Mouse (Mus musculus): ENCODE data around the gene Hist1h1c. TPM values are rescaled to one million over a fixed set of nuclear protein-coding genes. Genes with fewer than 3 reads are reported as not detected.

The Hist1h1c gene
- polyA plus RNA-seq, 1 experiment: 12.1 TPM

- peak; percentile 98 for DNase-seq (ENCODE audit: low read depth)
- peak; percentile 67; the same call in 1 of the 2 replicates for TF ChIP-seq POLR2A (IDR thresholded peaks at IDR 0.05; ENCODE audit: borderline replicate concordance, extremely low read depth, insufficient read depth, insufficient read length, poor library complexity, severe bottlenecking)
- TF ChIP-seq CTCF (IDR thresholded peaks at IDR 0.05; ENCODE audit: borderline replicate concordance, extremely low read depth, insufficient read depth, insufficient read length): no peak
Measured at GRCm38 (mm10) chr13:23739069-23739921, 687 bp downstream of the Hist1h1c start.

- TF ChIP-seq CTCF (IDR thresholded peaks at IDR 0.05; ENCODE audit: borderline replicate concordance, extremely low read depth, insufficient read depth, insufficient read length) (no peak), POLR2A (IDR thresholded peaks at IDR 0.05; ENCODE audit: borderline replicate concordance, extremely low read depth, insufficient read depth, insufficient read length, poor library complexity, severe bottlenecking) (no peak)
Measured at GRCm38 (mm10) chr13:23739922-23740252, 1.3 kb downstream of the Hist1h1c start.

GRCm38 (mm10) chr13:23740256-23740840, 1.7 kb downstream of the Hist1h1c start:
- no peak for DNase-seq (ENCODE audit: low read depth)

More at GRCm38 (mm10) chr13:23739922-23740252, 1.3 kb downstream of the Hist1h1c start:
- DNase-seq (ENCODE audit: low read depth): no peak

GRCm38 (mm10) chr13:23740910-23741309, 2.3 kb downstream of the Hist1h1c start:
- no peak for DNase-seq (ENCODE audit: low read depth)
- TF ChIP-seq POLR2A (IDR thresholded peaks at IDR 0.05; ENCODE audit: borderline replicate concordance, extremely low read depth, insufficient read depth, insufficient read length, poor library complexity, severe bottlenecking): no peak
- no peak for TF ChIP-seq CTCF (IDR thresholded peaks at IDR 0.05; ENCODE audit: borderline replicate concordance, extremely low read depth, insufficient read depth, insufficient read length)

More at GRCm38 (mm10) chr13:23740256-23740840, 1.7 kb downstream of the Hist1h1c start:
- no peak for TF ChIP-seq CTCF (IDR thresholded peaks at IDR 0.05; ENCODE audit: borderline replicate concordance, extremely low read depth, insufficient read depth, insufficient read length)
- no peak for TF ChIP-seq POLR2A (IDR thresholded peaks at IDR 0.05; ENCODE audit: borderline replicate concordance, extremely low read depth, insufficient read depth, insufficient read length, poor library complexity, severe bottlenecking)

GRCm38 (mm10) chr13:23742007-23742406, 3.4 kb downstream of the Hist1h1c start:
- no peak for TF ChIP-seq CTCF (IDR thresholded peaks at IDR 0.05; ENCODE audit: borderline replicate concordance, extremely low read depth, insufficient read depth, insufficient read length)
- DNase-seq (ENCODE audit: low read depth): no peak

- TF ChIP-seq CTCF (IDR thresholded peaks at IDR 0.05; ENCODE audit: borderline replicate concordance, extremely low read depth, insufficient read depth, insufficient read length): no peak
- no peak for TF ChIP-seq POLR2A (IDR thresholded peaks at IDR 0.05; ENCODE audit: borderline replicate concordance, extremely low read depth, insufficient read depth, insufficient read length, poor library complexity, severe bottlenecking)
- no peak for DNase-seq (ENCODE audit: low read depth)
Measured at GRCm38 (mm10) chr13:23743215-23743614, 4.6 kb downstream of the Hist1h1c start.

- no peak for DNase-seq (ENCODE audit: low read depth)
- TF ChIP-seq CTCF (IDR thresholded peaks at IDR 0.05; ENCODE audit: borderline replicate concordance, extremely low read depth, insufficient read depth, insufficient read length) (no peak), POLR2A (IDR thresholded peaks at IDR 0.05; ENCODE audit: borderline replicate concordance, extremely low read depth, insufficient read depth, insufficient read length, poor library complexity, severe bottlenecking) (no peak)
Measured at GRCm38 (mm10) chr13:23743963-23744362, 5.4 kb downstream of the Hist1h1c start.

- no peak for TF ChIP-seq CTCF (IDR thresholded peaks at IDR 0.05; ENCODE audit: borderline replicate concordance, extremely low read depth, insufficient read depth, insufficient read length)
- TF ChIP-seq POLR2A (IDR thresholded peaks at IDR 0.05; ENCODE audit: borderline replicate concordance, extremely low read depth, insufficient read depth, insufficient read length, poor library complexity, severe bottlenecking): no peak
- peak; percentile 28 for DNase-seq (ENCODE audit: low read depth)
Measured at GRCm38 (mm10) chr13:23744421-23745380, 6.1 kb downstream of the Hist1h1c start.

GRCm38 (mm10) chr13:23745381-23746161, 7.0 kb downstream of the Hist1h1c start, which contains the start of gene Hist1h3c:
Hist1h3c (minus strand) TSS chr13:23745602.
- DNase-seq (ENCODE audit: low read depth): peak; percentile 98

GRCm38 (mm10) chr13:23746201-23747080, 7.8 kb downstream of the Hist1h1c start, which contains the start of gene Hist1h2bb:
Hist1h2bb (plus strand) TSS chr13:23746734.
- peak; percentile 98 for DNase-seq (ENCODE audit: low read depth)

More at GRCm38 (mm10) chr13:23745381-23746161, 7.0 kb downstream of the Hist1h1c start, which contains the start of gene Hist1h3c:
- TF ChIP-seq CTCF (IDR thresholded peaks at IDR 0.05; ENCODE audit: borderline replicate concordance, extremely low read depth, insufficient read depth, insufficient read length) (no peak), POLR2A (IDR thresholded peaks at IDR 0.05; ENCODE audit: borderline replicate concordance, extremely low read depth, insufficient read depth, insufficient read length, poor library complexity, severe bottlenecking) (no peak; the same call in 1 of the 2 replicates)

Data from brain, embryonic 14.5 days (tissue).